Mouse (Mus musculus): ENCODE data around the gene Zpbp2. TPM values are rescaled to one million over a fixed set of nuclear protein-coding genes. Genes with fewer than 3 reads are reported as not detected.

Zpbp2 gene
- polyA plus RNA-seq, 1 experiment from 2014 or later: 0.57 TPM

DNA sequence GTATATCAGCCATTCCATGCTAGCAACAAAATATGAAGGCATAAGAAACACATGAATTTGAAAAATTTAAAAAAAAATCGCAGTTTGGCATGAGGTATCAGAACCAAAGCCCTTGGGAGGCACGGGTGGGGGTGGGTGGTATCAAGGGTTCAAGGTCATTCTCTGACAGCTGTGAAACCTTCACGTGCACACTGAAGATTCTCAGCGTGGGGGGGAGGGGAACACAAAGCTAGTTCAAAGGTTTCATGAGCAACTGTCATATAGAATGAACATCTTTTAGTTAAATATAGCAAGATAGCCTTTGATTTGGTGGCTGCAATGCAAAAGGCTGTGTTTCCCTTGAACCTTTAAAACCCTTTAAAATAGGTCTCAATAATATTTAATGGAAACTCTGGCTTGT lies 25.8 kb upstream of the Zpbp2 start:
- Histone ChIP-seq H3K4me3 (ENCODE audit: low read depth, low read length) (no peak overlapping the region), H3K27ac (ENCODE audit: low read depth) (no peak overlapping the region), H3K9me3 (ENCODE audit: low read depth, low read length) (no peaks in the 10 kb centered on the region), H3K27me3 (ENCODE audit: insufficient read depth, low read length) (no peaks in the 10 kb centered on the region), H3K36me3 (ENCODE audit: insufficient read depth) (no peaks in the 10 kb centered on the region), H3K4me1 (ENCODE audit: insufficient read depth) (no peaks in the 10 kb centered on the region), H3K9ac (no peak overlapping the region), H3K4me2 (no peak overlapping the region)
- no peak for DNase-seq
- no peak for ATAC-seq (ENCODE audit: insufficient read depth)
- no peak for TF ChIP-seq CTCF (IDR thresholded peaks at IDR 0.05; ENCODE audit: low read depth)
- WGBS: 46% methylated on average over 4 of the region's 4 CpGs

GRCm38 (mm10) chr11:98526824-98527461 lies 24.0 kb upstream of the Zpbp2 start:
- no peaks in the 10 kb centered on the region for H3K27me3 ChIP-seq (ENCODE audit: insufficient read depth, low read length)
- H3K36me3 ChIP-seq (ENCODE audit: insufficient read depth): no peaks in the 10 kb centered on the region
- H3K4me2 ChIP-seq: no peak overlapping the region
- 71% methylated on average over 10 of the region's 10 CpGs for WGBS
- no peak for ATAC-seq (ENCODE audit: insufficient read depth)
- no peaks in the 10 kb centered on the region for H3K9me3 ChIP-seq (ENCODE audit: low read depth, low read length)
- H3K4me3 ChIP-seq (ENCODE audit: low read depth, low read length): no peak overlapping the region
- H3K4me1 ChIP-seq (ENCODE audit: insufficient read depth): no peaks in the 10 kb centered on the region
- no peak overlapping the region for H3K9ac ChIP-seq
- DNase-seq: no peak
- no peak overlapping the region for H3K27ac ChIP-seq (ENCODE audit: low read depth)
- TF ChIP-seq CTCF (IDR thresholded peaks at IDR 0.05; ENCODE audit: low read depth): no peak

DNA sequence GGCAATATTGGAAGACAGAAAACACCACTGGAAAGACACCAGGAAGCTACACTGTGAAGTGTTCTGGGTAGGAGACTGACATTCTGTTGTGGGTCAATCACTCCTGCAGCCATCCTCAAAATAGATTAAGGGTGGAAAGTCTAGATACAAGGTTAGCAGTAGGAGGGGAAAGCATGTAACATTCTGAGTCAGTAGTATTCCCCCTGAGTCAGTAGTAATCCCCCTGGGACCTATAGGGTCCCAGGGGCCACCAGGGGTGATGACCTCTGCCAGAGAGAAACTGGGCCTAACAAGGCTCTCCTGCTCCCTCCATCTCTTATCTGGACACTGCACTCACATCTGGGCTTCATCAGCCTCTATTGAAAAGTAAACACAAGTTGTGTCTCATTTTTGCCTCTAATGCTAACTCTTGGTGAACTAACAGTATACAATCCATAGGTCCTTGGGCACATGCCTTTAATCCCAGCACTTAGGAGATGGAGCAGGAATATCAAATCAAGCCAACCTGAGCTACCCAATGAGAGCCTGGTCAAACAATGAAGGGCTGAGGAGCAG lies 13.3 kb upstream of the Zpbp2 start:
- Histone ChIP-seq H3K9me3 (ENCODE audit: low read depth, low read length) (no peaks in the 10 kb centered on the region), H3K4me3 (ENCODE audit: low read depth, low read length) (no peak overlapping the region), H3K27me3 (ENCODE audit: insufficient read depth, low read length) (peaks cover 9% of the 10 kb centered on the region; the same call in 1 of the 2 replicates), H3K9ac (no peak overlapping the region), H3K27ac (ENCODE audit: low read depth) (no peak overlapping the region), H3K36me3 (ENCODE audit: insufficient read depth) (no peaks in the 10 kb centered on the region), H3K4me2 (no peak overlapping the region), H3K4me1 (ENCODE audit: insufficient read depth) (no peaks in the 10 kb centered on the region)
- DNase-seq (no peak), ATAC-seq (ENCODE audit: insufficient read depth) (no peak)
- no peak for TF ChIP-seq CTCF (IDR thresholded peaks at IDR 0.05; ENCODE audit: low read depth)

DNA sequence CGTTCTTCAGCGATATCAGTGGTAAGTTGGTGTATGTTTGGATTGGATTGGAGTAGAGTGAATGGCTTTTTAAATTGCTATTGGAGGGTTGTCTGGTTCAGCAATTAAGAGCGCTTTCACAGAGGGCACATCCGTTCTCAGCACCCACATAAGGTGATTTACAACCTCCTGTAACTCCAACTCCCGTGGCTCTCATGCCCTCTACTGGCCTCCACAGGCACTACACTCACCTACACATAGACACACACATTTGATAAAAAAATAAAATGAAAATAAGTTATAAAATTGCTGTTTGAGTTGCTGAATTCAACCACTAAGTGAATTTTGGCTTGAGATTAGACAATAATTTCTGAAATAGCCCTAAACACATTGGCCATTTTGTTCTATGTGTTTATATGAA lies 10.6 kb upstream of the Zpbp2 start:
- H3K9me3 ChIP-seq (ENCODE audit: low read depth, low read length): no peaks in the 10 kb centered on the region
- peak; percentile 43 for TF ChIP-seq CTCF (IDR thresholded peaks at IDR 0.05; ENCODE audit: low read depth)
- H3K27me3 ChIP-seq (ENCODE audit: insufficient read depth, low read length): peaks cover 28% of the 10 kb centered on the region
- no peak for DNase-seq
- no peak overlapping the region for H3K4me3 ChIP-seq (ENCODE audit: low read depth, low read length)
- H3K27ac ChIP-seq (ENCODE audit: low read depth): no peak overlapping the region
- no peaks in the 10 kb centered on the region for H3K4me1 ChIP-seq (ENCODE audit: insufficient read depth)
- no peaks in the 10 kb centered on the region for H3K36me3 ChIP-seq (ENCODE audit: insufficient read depth)
- no peak overlapping the region for H3K9ac ChIP-seq
- no peak overlapping the region for H3K4me2 ChIP-seq
- ATAC-seq (ENCODE audit: insufficient read depth): no peak
- WGBS: 80% methylated on average over 5 of the region's 5 CpGs

- Histone ChIP-seq H3K9me3 (ENCODE audit: low read depth, low read length) (no peaks in the 10 kb centered on the region), H3K27ac (ENCODE audit: low read depth) (no peak overlapping the region), H3K9ac (no peak overlapping the region), H3K4me3 (ENCODE audit: low read depth, low read length) (no peak overlapping the region), H3K4me1 (ENCODE audit: insufficient read depth) (no peaks in the 10 kb centered on the region), H3K36me3 (ENCODE audit: insufficient read depth) (no peaks in the 10 kb centered on the region), H3K27me3 (ENCODE audit: insufficient read depth, low read length) (peaks cover 50% of the 10 kb centered on the region), H3K4me2 (no peak overlapping the region)
- WGBS: 67% methylated on average over 8 of the region's 8 CpGs
- TF ChIP-seq CTCF (IDR thresholded peaks at IDR 0.05; ENCODE audit: low read depth): no peak
- ATAC-seq (ENCODE audit: insufficient read depth) (no peak), DNase-seq (no peak)
These were observed 8.3 kb upstream of the Zpbp2 start for GRCm38 (mm10) chr11:98542553-98542952.

DNA sequence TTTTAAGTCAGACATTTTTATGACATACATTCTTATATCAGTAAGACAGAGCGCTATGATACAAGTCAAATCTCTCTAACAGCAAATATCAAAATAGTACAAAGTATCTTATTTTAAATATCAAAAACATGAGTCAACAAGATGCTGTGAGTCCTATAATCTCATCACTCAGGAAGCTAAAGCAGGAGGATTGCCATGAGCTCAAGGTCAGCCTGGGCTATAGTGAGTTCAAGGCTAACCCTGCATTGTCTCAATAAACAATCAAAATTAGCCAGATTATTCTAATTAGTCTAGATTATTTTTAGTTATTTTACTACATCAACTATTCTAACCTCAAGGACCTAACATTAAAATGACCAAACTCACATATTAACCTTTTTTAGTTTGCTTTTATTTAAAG lies 7.5 kb upstream of the Zpbp2 start:
- no peak for DNase-seq
- no peak overlapping the region for H3K9ac ChIP-seq
- WGBS: 66% methylated on average over 1 of the region's 1 CpGs

GRCm38 (mm10) chr11:98544890-98545677 lies 5.8 kb upstream of the Zpbp2 start:
- Histone ChIP-seq H3K4me2 (peak overlapping the region; percentile 80), H3K9ac (peak overlapping the region; percentile 43), H3K36me3 (ENCODE audit: insufficient read depth) (no peaks in the 10 kb centered on the region), H3K4me3 (ENCODE audit: low read depth, low read length) (peak overlapping the region; percentile 45), H3K27ac (ENCODE audit: low read depth) (no peak overlapping the region), H3K27me3 (ENCODE audit: insufficient read depth, low read length) (peaks cover 67% of the 10 kb centered on the region), H3K4me1 (ENCODE audit: insufficient read depth) (no peaks in the 10 kb centered on the region), H3K9me3 (ENCODE audit: low read depth, low read length) (no peaks in the 10 kb centered on the region)
- ATAC-seq (ENCODE audit: insufficient read depth) (no peak), DNase-seq (no peak)
- WGBS: 5% methylated on average over 16 of the region's 16 CpGs
- TF ChIP-seq CTCF (IDR thresholded peaks at IDR 0.05; ENCODE audit: low read depth): no peak

More for the DNA sequence above, 7.5 kb upstream of the Zpbp2 start:
- no peak overlapping the region for H3K27ac ChIP-seq (ENCODE audit: low read depth)
- no peak overlapping the region for H3K4me2 ChIP-seq
- no peak for TF ChIP-seq CTCF (IDR thresholded peaks at IDR 0.05; ENCODE audit: low read depth)
- no peaks in the 10 kb centered on the region for H3K4me1 ChIP-seq (ENCODE audit: insufficient read depth)
- H3K27me3 ChIP-seq (ENCODE audit: insufficient read depth, low read length): peaks cover 57% of the 10 kb centered on the region
- no peak for ATAC-seq (ENCODE audit: insufficient read depth)
- H3K4me3 ChIP-seq (ENCODE audit: low read depth, low read length): no peak overlapping the region
- no peaks in the 10 kb centered on the region for H3K9me3 ChIP-seq (ENCODE audit: low read depth, low read length)
- no peaks in the 10 kb centered on the region for H3K36me3 ChIP-seq (ENCODE audit: insufficient read depth)
